Mouse (Mus musculus): ENCODE measurements around the gene Erf. TPM values are rescaled to one million over a fixed set of nuclear protein-coding genes. Genes with fewer than 3 reads are reported as not detected.

Erf gene
- polyA plus RNA-seq, 1 experiment = 37.1 TPM

DNA sequence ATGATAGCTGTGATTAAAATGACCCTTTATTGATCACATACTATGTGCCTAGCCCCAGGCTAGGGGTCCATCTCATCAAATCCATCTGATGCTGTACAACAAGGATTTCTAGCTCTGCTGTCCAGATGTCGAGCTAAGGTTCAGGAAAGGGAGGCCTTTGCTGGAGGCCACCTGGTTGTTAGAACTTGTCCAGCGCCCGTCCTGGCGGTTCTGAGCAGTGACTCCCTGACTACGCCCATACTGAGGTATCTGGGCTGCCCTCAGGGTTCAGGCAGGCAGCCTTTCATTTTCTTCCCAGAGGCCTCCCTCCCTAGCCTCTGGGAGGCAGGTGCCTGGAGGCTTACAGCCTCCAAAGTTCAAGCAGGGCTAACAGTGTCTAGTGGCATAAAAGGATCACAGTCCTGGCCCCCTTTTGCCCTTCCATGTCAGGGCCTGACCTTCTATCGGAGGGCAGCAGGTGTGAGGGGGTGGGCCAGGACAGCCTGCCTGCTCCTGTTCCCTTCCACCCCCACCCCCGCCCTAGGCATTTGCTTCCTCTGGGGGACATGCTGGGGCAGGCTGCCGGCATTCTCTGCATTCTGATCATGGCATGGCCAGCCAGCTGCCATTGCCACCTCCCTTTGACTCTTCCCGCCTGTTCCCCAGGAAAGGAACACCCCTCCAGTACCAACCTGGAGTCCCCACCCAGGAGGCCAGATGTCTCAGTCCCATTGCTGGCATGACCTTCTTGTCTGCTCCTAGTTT is 25.2 kb upstream of the Erf start:
- Histone ChIP-seq H3K27me3 (ENCODE audit: control insufficient read depth, insufficient read depth, low read length) (no peaks in the 10 kb centered on the region), H3K27ac (ENCODE audit: insufficient read depth, low read depth, low read length) (no peak overlapping the region)
- 30% methylated on average over 9 of the region's 9 CpGs for WGBS

DNA sequence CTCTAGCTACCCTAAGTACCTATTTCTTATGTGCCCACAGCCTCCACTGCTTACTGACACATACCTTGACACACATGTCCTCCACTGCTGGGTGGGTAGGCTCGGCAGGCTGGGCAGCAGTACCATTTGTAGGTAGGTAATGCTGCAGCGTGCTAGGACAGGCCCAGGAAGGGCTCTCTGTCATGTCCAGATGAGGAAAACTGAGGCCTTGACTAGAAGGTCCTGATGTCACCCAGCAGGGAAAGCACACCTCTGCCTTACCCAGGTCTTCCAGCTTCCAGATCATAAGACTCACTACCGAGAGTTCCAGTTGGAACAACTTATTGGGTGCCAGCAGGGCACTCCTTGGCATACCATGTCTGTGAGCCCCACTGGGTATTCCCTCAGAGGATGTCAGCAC is 24.4 kb upstream of the Erf start:
- H3K36me3 ChIP-seq (ENCODE audit: control insufficient read depth, insufficient read depth, low read length) = peaks cover 17% of the 10 kb centered on the region
- WGBS = 88% methylated on average over 3 of the region's 3 CpGs
- peaks cover 27% of the 10 kb centered on the region for H3K4me1 ChIP-seq (ENCODE audit: control insufficient read depth, insufficient read depth, insufficient read length, low read length)
- no peak overlapping the region for H3K4me3 ChIP-seq (ENCODE audit: low read depth, low read length)
- H3K27ac ChIP-seq (ENCODE audit: insufficient read depth, low read depth, low read length) = no peak overlapping the region
- TF ChIP-seq POLR2A (IDR thresholded peaks at IDR 0.05; ENCODE audit: low read depth, low read length) (no peak), CTCF (IDR thresholded peaks at IDR 0.05; ENCODE audit: extremely low read depth, insufficient read length, insufficient replicate concordance, low read depth, low read length) (no peak)
- no peaks in the 10 kb centered on the region for H3K27me3 ChIP-seq (ENCODE audit: control insufficient read depth, insufficient read depth, low read length)

More for the DNA sequence above, 25.2 kb upstream of the Erf start:
- no peak overlapping the region for H3K4me3 ChIP-seq (ENCODE audit: low read depth, low read length)
- H3K36me3 ChIP-seq (ENCODE audit: control insufficient read depth, insufficient read depth, low read length) = peaks cover 17% of the 10 kb centered on the region
- TF ChIP-seq POLR2A (IDR thresholded peaks at IDR 0.05; ENCODE audit: low read depth, low read length) (no peak), CTCF (IDR thresholded peaks at IDR 0.05; ENCODE audit: extremely low read depth, insufficient read length, insufficient replicate concordance, low read depth, low read length) (no peak)
- peaks cover 34% of the 10 kb centered on the region for H3K4me1 ChIP-seq (ENCODE audit: control insufficient read depth, insufficient read depth, insufficient read length, low read length)

DNA sequence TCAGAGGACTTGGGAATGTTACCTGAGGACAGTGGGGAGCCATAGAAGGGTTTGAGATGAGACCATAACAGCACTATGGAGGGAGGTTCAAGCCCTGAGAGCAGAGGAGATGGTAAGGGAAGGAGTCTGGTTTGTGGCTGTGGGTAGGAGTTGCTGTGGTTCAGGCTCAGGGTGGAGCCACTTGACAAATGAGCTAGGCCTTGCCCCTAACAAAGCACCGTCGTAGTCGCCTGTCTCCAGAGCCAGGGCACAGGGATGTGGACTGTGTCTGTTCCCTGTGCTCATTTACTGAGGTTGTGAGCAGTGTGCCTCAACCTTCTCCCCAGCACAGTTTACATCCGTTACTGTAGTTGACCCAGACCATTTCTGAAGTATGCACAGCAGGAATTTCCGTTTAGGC is 24.0 kb upstream of the Erf start:
- no peaks in the 10 kb centered on the region for H3K27me3 ChIP-seq (ENCODE audit: control insufficient read depth, insufficient read depth, low read length)
- H3K4me3 ChIP-seq (ENCODE audit: low read depth, low read length) = no peak overlapping the region
- 67% methylated on average over 5 of the region's 5 CpGs for WGBS
- H3K36me3 ChIP-seq (ENCODE audit: control insufficient read depth, insufficient read depth, low read length) = peaks cover 17% of the 10 kb centered on the region
- TF ChIP-seq POLR2A (IDR thresholded peaks at IDR 0.05; ENCODE audit: low read depth, low read length) = no peak
- TF ChIP-seq CTCF (IDR thresholded peaks at IDR 0.05; ENCODE audit: extremely low read depth, insufficient read length, insufficient replicate concordance, low read depth, low read length) = no peak
- no peak overlapping the region for H3K27ac ChIP-seq (ENCODE audit: insufficient read depth, low read depth, low read length)
- peaks cover 27% of the 10 kb centered on the region for H3K4me1 ChIP-seq (ENCODE audit: control insufficient read depth, insufficient read depth, insufficient read length, low read length)

DNA sequence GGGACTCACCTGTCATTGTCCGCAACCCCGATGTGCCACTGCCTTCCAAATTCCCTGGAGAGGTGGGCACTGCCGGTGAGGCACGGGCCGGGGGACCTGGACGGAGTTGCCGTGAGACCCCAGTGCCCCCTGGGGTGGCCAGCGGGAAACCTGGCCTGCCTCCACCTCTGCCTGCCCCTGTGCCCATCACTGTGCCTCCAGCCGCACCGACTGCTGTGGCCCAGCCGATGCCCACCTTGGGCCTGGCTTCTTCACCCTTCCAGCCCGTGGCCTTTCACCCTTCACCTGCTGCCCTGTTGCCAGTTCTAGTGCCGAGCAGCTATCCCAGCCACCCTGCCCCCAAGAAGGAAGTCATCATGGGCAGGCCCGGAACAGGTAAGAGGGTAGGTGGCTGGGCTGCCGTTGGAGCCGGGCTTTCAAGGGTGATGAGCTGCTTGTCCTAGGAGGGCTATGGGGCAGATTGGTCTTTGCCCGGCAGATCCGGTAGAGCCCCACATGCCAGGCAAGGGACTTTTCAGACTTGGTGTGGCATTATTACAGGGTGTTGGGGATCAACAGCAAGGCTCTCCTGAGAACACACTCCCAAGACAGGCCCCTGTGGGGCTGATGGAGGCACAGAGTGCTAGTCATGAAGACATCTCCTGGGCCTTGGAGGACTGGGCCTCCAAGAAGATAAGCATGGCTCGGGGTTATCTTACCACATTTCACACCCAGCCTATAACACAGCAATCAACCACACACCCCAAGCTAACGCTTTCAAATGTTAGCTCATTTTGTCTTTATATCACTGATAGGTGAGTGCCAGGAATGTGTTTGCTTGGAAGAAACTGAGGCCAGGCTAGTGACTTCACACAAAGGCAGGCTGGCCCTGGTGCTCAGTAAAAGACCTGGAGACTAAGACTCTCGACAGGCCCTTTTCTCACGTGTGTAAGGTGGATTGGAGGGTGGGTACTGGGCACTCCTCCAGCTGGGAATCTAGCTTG is 23.0 kb upstream of the Erf start:
- 81% methylated on average over 22 of the region's 22 CpGs for WGBS
- H3K4me1 ChIP-seq (ENCODE audit: control insufficient read depth, insufficient read depth, insufficient read length, low read length) = peaks cover 25% of the 10 kb centered on the region

DNA sequence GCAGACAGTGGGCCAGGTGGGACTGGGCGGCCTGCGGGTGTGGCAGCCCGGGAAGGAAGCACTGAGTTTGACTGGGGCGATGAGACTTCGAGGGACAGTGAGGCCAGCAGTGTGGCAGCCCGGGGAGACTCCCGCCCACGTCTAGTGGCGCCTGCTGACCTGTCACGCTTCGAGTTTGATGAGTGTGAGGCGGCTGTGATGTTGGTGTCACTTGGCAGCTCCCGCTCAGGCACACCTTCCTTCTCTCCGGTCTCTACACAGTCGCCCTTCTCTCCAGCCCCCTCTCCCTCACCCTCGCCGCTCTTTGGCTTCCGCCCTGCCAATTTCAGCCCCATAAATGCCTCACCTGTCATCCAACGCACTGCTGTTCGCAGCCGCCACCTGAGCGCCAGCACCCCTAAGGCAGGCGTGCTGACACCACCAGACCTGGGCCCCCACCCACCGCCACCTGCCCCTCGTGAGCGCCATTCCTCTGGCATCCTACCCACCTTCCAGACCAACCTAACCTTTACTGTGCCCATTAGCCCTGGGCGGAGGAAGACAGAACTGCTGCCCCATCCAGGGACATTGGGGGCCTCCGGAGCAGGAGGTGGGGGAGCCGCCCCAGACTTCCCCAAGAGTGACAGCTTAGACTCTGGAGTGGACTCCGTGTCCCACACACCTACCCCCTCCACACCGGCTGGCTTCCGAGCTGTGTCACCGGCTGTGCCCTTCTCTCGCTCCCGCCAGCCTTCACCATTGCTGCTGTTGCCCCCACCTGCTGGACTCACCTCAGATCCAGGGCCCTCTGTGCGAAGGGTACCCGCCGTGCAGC is 22.1 kb upstream of the Erf start:
- no peaks in the 10 kb centered on the region for H3K27me3 ChIP-seq (ENCODE audit: control insufficient read depth, insufficient read depth, low read length)
- no peak overlapping the region for H3K27ac ChIP-seq (ENCODE audit: insufficient read depth, low read depth, low read length)
- peaks cover 24% of the 10 kb centered on the region for H3K4me1 ChIP-seq (ENCODE audit: control insufficient read depth, insufficient read depth, insufficient read length, low read length)
- no peak overlapping the region for H3K4me3 ChIP-seq (ENCODE audit: low read depth, low read length)
- no peak for TF ChIP-seq CTCF (IDR thresholded peaks at IDR 0.05; ENCODE audit: extremely low read depth, insufficient read length, insufficient replicate concordance, low read depth, low read length)
- no peak for TF ChIP-seq POLR2A (IDR thresholded peaks at IDR 0.05; ENCODE audit: low read depth, low read length)
- H3K36me3 ChIP-seq (ENCODE audit: control insufficient read depth, insufficient read depth, low read length) = peaks cover 17% of the 10 kb centered on the region
- WGBS = 91% methylated on average over 38 of the region's 38 CpGs

More for the DNA sequence above, 23.0 kb upstream of the Erf start:
- Histone ChIP-seq H3K27ac (ENCODE audit: insufficient read depth, low read depth, low read length) (no peak overlapping the region), H3K27me3 (ENCODE audit: control insufficient read depth, insufficient read depth, low read length) (no peaks in the 10 kb centered on the region), H3K4me3 (ENCODE audit: low read depth, low read length) (no peak overlapping the region), H3K36me3 (ENCODE audit: control insufficient read depth, insufficient read depth, low read length) (peaks cover 17% of the 10 kb centered on the region)
- TF ChIP-seq POLR2A (IDR thresholded peaks at IDR 0.05; ENCODE audit: low read depth, low read length) (no peak), CTCF (IDR thresholded peaks at IDR 0.05; ENCODE audit: extremely low read depth, insufficient read length, insufficient replicate concordance, low read depth, low read length) (no peak)

DNA sequence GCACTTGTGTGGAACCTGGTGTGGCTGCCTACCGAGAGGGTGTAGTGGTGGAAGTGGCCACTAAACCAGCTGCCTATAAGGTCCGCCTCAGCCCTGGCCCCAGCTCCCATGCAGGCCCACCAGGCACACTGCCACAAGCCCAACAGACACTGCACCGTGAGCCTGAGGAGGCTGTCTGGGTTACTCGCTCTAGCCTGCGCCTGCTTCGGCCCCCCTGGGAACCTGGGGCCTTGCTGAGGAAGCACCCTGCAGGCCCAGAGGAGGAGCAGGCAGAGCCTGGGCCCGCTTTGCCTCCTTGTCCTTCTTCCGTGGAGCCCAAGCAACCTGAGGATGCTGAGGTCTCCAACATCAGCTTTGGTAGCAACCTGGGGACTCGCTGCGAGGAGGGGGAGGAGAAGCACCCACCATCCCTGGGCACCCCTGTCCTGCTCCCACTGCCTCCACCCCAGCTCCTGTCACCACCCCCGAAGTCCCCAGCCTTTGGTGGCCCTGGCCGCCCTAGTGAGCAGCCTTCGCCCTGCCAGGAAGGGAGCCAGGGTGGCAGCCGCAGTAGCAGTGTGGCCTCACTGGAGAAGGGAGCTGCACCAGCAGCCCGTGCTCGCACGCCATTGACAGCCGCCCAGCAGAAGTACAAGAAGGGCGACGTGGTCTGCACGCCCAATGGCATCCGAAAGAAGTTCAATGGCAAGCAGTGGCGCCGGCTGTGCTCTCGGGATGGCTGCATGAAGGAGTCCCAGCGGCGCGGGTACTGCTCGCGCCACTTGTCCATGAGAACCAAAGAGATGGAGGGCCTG is 21.3 kb upstream of the Erf start:
- 96% methylated on average over 30 of the region's 30 CpGs for WGBS
- H3K27me3 ChIP-seq (ENCODE audit: control insufficient read depth, insufficient read depth, low read length) = no peaks in the 10 kb centered on the region
- H3K27ac ChIP-seq (ENCODE audit: insufficient read depth, low read depth, low read length) = no peak overlapping the region
- H3K4me3 ChIP-seq (ENCODE audit: low read depth, low read length) = no peak overlapping the region
- TF ChIP-seq CTCF (IDR thresholded peaks at IDR 0.05; ENCODE audit: extremely low read depth, insufficient read length, insufficient replicate concordance, low read depth, low read length) (no peak), POLR2A (IDR thresholded peaks at IDR 0.05; ENCODE audit: low read depth, low read length) (no peak)
- peaks cover 17% of the 10 kb centered on the region for H3K36me3 ChIP-seq (ENCODE audit: control insufficient read depth, insufficient read depth, low read length)
- peaks cover 23% of the 10 kb centered on the region for H3K4me1 ChIP-seq (ENCODE audit: control insufficient read depth, insufficient read depth, insufficient read length, low read length)

All from small intestine, adult 2 months (tissue).